Mouse (Mus musculus): Measurements from ENCODE around the gene Fam213a.

Gene Fam213a

DNA sequence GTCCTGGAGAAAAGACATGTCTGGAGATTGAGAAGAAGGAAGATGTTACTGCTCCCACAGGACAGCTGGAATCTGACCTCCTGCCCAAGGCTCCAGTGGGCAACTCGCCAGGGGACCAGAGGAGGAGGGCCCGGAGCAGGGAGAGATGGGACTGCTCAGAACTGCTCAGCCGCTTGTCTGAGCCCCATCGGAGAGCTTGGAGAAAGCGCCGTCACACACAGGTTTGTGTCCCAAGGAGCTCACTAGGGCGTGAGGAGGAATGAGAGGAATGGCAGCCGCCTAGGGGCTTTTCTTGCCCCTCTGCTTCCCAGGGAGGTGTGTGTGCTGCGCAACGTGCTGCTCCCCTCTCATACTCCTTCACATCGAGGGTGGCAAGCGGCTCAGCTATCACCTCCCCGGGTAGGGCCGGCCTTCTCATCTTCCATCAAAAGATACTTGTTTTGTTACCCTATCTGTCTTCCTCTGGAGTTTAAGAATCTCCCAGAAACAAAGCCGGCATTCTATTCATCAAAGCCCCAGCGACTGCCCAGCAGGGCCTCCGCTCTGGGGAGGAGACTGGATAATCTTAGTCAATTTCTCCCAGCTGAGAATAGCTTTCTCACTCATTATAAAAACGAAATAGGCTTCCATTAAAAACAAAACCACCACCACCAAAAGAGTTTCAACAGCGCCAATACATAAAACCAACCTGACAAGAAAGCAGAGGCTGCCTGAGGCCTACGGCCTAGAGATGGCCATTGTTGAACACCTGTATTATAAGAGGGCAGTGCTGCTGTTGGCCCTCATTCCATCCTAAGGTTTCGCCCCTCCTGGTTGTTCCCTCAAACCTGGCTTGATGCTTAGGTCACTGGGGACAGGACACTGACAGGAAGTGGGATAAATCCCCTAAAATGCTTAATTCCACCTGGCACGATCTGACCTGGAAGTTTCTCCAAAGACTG, 9.1 kb downstream of the Fam213a start:
- DNase-seq (ENCODE audit: low spot score), result peak; percentile 35

DNA sequence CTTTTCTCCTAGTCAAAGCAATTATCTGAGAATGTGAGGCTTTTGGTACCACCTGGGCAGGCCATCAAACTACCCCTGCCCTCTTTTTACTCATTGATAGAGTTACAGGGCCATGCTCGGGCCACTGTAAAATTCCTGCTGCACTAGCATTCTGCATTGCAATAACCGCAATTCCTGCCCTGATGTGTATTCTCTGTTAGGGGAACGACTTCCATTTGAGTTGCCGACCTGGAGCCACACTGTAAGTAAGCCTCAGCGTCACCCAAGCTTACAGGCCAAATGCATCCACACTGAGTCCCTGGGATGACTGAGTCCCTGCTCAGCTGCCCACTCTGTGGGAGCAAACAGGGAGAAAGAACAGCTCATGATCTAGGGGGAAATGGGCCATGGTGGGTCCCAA, 12.0 kb downstream of the Fam213a start:
- no peak for DNase-seq (ENCODE audit: low spot score)

DNA sequence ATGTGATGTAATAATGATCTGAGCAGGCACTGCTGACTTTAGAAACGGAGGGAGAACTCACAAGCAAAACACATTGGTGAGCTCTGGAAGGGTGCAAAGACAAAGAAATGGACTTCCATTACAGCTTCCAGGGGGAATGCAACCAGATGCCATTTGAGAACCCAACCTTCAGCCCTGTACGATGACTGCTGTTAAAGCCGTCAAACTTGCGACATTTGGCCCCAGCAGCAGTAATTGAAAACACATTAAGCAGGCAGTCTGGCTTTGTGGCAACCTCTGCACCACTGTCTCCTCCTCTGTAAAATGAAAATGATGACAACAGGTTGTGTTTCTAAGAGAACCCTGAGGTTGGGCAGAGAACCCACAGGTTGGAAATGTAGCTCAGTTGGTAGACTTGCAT, 12.8 kb downstream of the Fam213a start:
- DNase-seq (ENCODE audit: low spot score), result no peak

DNA sequence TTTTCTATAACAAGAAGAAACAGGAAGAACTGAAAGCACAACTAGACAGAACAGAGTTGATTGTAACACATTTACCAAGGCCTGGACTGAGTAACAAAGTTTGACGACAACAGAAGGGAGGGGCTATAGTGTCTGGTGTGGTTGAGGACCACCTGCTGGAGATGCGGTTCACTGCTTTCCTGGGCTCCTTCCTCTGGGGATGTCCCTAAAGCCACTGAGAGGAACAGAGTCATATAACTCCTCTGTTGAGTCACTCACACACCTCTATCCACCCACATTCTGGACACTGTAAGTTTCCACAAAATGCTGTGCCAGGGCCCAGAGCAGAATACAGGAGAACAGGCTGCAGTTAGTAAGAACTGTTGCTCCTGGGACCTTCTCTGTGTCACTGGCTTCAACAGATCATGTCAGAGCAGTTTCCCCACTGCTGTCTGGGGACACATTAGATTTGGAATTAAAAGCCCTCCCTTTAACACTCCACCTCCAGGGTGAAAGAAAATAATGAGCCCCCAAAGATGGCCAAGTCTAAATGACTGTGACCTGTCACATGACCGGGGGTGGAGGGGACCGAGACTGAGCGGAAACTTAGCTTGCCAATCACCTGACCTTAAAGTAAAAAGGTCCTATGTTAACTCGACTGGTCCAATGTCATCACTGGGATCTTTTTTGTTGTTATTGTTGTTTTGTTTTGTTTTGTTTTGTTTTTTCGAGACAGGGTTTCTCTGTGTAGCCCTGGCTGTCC, 13.5 kb downstream of the Fam213a start:
- DNase-seq (ENCODE audit: low spot score), result no peak

DNA sequence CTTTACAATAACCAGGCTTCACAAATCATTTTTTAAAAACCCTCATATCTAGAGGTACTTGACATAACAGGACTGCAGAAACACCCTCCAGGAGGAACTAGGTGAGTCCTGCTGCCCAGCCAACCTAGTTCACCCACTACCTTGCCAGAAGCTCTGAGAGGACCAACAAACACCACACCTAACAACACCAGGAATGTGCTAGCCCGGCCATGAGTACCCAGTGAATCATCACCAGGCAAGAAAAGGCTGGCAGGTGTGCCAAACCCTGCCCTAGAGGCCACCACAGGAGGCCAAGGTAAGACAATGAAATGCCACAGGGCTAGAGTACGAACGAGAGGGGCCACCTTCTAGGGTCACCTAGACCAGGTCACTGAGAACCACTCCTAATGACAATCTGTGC, 17.4 kb downstream of the Fam213a start:
- DNase-seq (ENCODE audit: low spot score), result no peak

DNA sequence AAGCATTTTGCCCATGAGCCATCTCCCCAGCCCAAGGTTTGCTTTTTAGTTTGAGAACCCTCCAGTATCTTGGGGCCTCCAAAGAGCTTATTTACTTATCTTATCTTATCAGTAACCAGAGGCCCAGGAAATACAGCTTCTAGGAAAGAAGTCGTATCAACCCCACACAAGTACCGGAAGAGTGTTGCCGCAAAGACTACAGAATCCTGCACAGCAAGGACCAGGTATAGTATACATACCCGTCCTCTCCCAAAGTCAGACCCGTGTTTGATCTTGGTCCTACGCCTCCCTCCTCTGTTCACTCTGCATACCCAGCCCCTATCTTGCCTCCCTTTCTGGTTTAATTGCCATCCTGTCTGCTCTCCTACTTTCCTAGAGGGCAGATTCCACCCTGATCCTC, 21.1 kb downstream of the Fam213a start:
- DNase-seq (ENCODE audit: low spot score), result no peak

DNA sequence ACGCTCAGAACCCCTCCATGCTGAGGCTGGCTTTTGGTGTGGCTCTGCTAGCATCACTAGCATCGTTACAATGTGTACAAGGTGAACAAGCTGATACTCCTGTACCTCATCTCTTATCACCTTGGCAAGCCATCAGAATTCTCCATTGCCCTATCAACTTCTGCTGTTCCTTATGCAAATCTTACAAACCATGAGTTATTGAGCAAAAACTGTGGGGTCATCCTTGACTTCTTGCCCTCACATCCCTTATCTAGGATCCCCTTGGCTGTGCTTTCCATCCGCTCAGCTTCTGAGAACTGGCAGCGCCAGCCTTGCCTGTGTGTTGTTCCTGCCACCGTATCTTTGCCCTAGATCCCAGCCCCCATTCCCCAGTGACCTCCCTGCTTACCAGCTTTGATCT, 24.8 kb downstream of the Fam213a start:
- DNase-seq (ENCODE audit: low spot score), result no peak

DNA sequence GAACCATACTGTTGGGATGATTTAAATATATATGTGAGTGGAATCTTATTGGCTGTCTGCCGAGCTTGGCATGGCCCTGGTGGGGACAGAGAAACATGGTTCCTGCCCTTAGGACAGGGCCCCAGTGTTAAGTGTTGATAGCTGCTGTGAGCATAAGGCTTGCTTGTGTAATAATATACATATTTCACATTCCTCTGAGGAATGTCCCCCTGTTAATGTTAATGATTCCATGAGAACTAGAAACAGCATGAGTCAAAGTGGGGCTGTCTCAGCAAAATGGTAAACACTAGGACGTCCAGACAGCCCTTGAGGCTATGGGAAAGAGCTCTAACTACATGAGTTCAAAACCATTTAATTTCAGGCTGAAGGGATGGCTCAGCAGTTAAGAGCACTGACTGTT, 26.4 kb downstream of the Fam213a start:
- no peak for DNase-seq (ENCODE audit: low spot score)

DNA sequence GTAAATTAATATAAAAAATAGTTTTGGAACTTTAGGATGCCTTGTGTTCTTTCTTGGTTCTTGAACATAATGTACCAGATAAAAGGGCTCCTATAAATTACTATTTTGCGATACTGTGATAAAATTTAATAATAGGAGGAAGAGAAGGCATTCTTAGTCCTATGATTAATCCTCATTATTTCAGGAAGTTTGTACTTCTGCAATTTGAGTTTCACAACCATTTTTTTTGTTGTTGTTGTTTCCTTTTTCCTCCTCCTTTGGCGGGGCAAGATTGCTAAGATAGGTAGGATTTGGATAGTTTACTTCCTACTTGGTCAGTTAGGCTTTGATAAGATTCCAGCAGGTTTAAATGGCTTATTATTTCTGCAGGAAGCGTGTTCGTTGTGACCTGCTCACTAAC, 28.0 kb downstream of the Fam213a start:
- no peak for DNase-seq (ENCODE audit: low spot score)

DNA sequence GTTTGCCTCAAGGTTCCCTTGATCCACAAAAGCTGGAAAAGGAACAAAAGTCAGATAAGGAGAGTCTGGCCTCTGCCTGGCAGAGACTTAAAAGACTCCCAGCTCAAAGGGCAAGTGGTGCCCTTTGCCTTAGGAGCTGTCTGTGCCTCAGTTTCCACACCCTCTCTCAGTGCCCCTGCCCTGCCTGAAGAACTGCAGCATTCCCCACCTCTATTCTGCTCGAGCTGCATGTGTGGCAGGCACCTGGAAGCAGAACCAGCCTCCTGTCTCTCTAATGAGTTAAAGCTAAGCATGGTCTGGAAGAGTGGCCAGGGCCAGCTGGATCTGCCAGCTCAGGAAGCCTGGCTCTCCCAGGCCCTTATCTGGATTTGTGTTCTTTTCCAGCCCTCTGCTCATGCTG, 33.9 kb downstream of the Fam213a start:
- no peak for DNase-seq (ENCODE audit: low spot score)

DNA sequence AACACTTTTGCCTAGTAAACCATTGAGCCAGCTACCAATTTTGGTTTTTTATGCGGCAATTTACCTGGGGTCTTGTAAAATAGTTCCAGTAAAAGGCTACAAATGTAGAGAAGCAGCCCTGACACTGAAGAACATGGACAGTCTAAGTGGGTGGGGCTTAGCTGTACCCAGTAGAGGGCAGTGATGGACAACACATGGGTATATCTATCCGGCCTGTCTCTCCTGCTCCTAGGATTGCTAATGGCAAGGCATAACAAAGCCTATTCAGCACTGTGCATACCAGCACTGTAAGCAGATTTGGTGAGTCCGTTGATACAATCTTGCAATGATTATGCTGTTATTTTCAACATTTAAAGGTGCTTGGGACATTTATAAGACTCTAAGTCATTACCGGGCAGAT, 34.6 kb downstream of the Fam213a start:
- DNase-seq (ENCODE audit: low spot score), result peak; percentile 60

DNA sequence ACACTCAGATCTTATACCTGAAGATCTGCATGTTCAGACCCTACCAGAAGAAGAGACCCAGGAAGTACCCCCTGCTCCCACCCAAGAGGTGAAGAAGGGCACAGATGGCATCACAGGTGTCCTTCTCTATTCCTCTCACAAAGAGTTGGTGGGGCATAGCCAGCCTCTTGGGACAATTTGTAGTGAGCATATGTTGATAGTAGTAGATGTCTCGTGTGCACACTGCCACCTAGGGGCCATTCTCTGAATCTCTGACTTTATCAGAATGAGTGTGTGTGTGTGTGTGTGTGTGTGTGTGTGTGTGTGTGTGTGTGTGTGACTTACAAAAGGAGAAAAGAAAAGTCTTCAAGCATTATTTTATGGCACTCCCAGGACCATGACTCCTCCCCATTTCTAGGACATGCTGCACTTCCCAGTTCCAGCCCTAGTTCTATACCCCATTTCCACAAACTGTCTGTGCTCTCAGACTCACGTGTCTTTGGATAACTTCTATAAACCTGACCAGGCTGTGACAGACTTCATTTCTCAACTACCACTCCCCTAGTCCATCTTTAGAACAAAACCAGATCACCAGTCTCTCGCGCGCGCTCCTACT, 38.4 kb downstream of the Fam213a start:
- peak; percentile 91 for DNase-seq (ENCODE audit: low spot score)

DNA sequence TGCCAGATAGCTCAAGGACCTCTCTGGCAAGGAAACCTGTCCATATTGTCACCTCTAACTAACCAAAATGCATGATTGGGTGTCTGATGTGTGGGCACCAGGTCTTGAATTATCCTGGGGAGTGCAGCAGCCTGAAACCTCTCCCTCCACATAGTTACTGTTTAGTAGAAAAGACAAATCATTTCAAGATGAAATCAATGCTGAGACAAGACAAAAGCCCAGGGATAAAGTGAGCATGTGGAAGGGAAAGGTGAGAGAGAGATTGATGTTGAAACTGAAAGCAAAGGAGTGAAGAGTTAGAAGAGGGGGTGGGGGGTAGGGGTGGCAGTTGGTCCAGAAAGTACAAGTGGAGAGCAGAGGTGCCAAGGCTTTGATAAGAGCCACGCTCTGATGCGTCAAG, 45.5 kb downstream of the Fam213a start:
- no peak for DNase-seq (ENCODE audit: low spot score)

DNA sequence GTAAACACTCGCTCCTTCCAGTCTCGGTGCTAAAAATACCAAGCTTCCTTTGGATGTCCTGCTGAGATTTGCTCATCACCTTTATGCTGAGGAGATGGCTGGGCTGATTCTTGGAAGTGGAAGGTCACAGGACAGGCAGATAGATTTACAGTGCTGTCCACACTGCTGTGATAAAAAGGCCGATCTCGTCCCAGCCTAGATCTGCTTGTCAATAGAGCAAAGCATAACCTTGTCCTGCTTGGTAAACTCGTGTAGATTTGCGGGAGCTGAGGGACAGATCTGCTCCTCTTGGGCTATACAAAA, 46.0 kb downstream of the Fam213a start:
- no peak for DNase-seq (ENCODE audit: low spot score)

DNA sequence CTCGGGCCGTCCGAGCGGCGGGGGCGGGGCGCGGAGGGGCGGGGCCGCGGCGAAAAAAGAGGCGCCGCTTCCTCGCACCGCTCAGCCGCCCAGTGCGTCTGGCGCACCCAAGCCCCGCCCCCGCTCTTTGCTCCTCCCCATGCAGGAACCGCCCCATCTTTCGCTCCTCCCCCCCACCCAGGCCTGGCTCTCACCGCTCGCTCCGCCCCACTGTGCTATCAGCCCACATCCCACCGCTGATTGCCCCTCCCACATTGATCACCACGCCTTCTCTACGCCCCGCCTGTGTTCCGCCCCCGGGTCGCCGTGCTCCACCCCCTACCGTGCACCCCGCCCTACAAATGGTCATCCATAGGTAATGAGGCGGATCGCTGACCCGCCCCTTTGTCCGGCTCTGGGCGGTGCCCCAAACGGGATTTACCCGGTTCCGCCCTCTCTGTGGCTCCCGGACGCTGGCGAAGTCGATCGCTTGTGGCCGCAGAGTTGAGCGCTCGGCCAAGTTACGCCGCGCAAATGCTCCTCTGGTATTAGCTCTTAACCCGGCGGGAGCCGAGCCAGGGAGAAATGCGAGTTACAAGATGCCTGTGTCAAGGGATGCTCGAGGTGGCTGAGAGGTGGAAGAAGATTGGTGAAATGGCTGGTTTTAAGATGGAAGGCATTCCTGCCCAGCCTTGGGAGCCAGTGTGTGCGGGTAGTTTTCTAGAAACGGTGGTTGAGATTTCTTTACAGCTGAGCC, 46.6 kb downstream of the Fam213a start:
- DNase-seq (ENCODE audit: low spot score), result peak; percentile 99

DNA sequence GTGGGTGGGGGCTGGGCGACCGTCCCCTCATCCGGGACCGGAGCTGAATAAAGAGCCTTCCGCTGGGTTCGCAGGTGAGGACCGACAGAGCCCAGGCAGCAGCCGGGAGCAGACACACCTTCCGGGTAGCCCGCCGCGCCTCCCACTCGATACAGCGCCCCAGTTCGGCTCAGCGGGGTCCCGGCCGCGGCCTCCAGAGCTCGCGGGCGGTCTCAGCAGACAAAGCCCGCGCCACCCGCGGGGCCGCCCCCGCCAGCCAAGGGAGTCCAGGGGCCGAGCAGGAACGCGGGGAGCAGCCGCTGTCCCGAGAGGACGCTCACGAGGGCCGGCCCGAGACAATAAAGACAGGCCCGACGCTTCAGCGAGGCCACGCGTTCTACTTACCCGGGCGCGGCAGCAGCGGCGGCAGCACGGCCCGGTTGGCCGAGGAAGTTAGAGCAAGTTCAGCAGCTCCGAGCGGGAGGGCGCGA, 47.2 kb downstream of the Fam213a start, which contains the start of gene Tspan14:
Tspan14 (minus strand) TSS at position 416 of the 470 bp plus-strand sequence.
- DNase-seq (ENCODE audit: low spot score), result no peak

DNA sequence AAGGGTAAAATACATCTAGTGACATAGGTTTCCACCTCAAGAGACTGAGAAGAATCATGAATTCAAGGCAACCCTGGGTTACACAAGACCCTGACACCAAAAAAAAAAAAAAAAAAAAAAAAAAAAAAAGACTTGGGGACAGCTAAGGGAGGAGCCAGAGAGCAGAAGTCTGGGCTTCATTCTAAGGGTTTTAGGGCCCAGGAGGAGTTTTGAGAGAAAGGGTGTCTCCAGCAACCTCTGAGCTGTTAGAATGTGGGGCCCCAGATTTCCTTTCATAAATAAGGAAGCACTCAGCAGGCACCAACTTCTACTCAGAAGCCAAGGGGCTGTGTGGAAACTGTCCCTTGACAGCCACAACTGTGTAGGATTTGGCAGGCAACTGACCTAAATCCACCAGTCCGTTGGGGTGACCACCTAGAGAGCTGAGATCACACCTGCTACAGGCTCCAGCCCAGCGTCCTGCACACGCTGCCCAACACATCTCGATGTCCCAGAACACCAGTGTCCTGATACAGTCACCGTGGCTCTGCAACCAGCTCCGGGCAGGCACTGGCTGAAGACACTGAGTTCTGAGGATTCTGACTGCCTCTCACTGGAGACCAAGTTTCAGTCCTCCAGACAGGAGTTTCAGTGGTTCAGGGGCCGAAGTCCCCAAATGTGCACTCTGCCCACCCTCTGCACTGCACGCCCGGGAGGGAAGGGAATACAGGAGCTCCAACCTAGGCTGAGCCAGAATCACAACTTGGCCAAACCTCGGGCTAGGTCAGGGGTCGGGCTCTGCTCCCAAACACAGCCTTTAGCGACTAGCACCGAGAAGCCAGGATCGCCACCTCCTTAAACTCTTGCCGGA, 47.9 kb downstream of the Fam213a start:
- DNase-seq (ENCODE audit: low spot score), result peak; percentile 45

DNA sequence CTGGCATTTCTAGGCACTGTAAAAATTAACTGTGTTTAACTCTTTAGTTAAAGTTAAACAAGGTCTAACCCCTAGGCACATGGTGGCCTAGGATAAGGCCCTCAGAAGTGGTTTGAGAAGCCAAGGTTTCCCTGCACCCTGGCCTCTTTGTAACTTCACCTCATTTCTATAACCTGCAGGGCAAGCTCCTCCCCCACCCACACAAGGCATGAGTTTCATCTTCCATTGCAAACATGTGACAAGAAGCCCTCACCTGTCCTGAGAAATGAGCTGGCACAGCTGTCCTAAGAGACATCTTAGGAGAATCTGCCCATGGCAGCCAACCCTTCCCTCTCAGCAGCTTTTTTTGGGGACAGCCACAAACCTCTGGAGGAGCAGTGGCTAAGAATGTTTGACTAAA, 48.7 kb downstream of the Fam213a start:
- DNase-seq (ENCODE audit: low spot score), result no peak

DNA sequence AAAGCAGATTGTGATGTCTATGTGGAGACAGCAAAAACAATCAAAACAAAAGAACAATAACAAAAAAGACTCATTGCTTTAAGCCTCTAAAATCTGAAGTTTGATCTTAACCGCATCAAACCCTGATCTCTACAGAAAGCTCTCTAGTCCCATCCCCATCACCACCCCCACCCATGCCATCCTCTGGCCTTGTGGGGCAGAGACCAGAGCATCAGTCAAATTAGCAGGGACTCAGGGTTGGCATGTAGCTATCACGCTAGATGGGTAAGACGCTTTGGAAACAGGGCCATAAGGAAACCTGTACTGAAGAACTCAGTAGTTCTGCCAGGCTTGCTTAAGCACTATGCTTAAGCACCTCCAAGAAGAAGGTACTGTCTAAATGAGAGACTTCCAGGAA, 49.4 kb downstream of the Fam213a start:
- no peak for DNase-seq (ENCODE audit: low spot score)

DNA sequence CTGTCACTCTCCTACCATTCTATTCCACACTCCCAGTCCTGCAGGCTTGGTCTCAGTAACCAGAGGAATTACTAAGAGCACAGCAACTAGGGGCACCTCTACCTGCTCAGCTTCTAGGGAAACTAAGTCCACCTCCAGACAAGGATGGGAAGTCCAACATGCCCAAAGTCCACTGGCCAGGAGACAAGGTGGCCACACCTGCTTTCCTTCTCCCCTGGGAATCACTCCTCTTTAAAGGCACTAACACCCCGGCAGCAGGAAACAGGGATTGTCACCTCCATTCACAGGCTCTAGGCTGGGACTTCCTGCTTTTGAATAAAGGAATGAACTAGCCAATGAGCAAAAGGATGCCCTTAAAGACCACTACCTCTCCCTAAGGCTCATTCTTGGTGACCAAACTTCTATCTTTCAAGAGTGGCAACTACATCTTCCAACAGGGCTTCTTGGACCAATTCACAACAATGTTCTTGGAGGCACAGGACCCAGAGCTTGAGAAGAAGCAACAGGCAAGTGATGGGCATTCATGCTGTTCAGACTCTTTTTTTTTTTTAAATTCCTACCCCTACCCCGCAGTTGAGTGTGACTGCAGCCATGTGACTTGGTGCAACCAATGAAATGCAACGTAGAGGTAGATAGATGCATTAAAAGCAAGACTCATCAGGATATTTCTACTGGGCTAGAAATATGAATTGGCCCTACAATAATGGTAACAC, 49.9 kb downstream of the Fam213a start:
- no peak for DNase-seq (ENCODE audit: low spot score)

All from retina, embryonic 14.5 days (tissue).